Mouse (Mus musculus) cerebellum, adult 8-10 months (tissue): ENCODE data around the gene Max.

Experiments
- DNase-seq: peaks from one replicate; pipeline ENCODE4 v3.0.0; 2022

Gene Max

GRCm38 (mm10) chr12:76961932-76962891 lies at the start of gene Max:
Gene Max (minus strand): TSS chr12:76962201.
- peak; percentile 99 for DNase-seq

GRCm38 (mm10) chr12:77011092-77011720 lies 49.2 kb upstream of the Max start:
- DNase-seq: no peak

GRCm38 (mm10) chr12:77009202-77010030 lies 47.4 kb upstream of the Max start:
- DNase-seq: peak; percentile 79

GRCm38 (mm10) chr12:77004893-77005292 lies 42.9 kb upstream of the Max start:
- no peak for DNase-seq

- DNase-seq: no peak
These were observed 40.7 kb upstream of the Max start for GRCm38 (mm10) chr12:77002551-77003228.

- no peak for DNase-seq
These were observed 39.3 kb upstream of the Max start for GRCm38 (mm10) chr12:77001312-77001711.

- peak; percentile 61 for DNase-seq
These were observed 38.8 kb upstream of the Max start for GRCm38 (mm10) chr12:77000705-77001284.

- DNase-seq: peak; percentile 76
These were observed 38.2 kb upstream of the Max start for GRCm38 (mm10) chr12:77000096-77000704.

- DNase-seq: no peak
These were observed 32.8 kb upstream of the Max start for GRCm38 (mm10) chr12:76994766-76995165.

GRCm38 (mm10) chr12:76992891-76993529 lies 31.0 kb upstream of the Max start:
- DNase-seq: peak; percentile 80

GRCm38 (mm10) chr12:76982818-76983471 lies 20.9 kb upstream of the Max start:
- DNase-seq: no peak

- DNase-seq: no peak
These were observed 17.5 kb upstream of the Max start for GRCm38 (mm10) chr12:76979530-76979929.

- DNase-seq: no peak
These were observed 10.7 kb upstream of the Max start for GRCm38 (mm10) chr12:76972669-76973068.

- no peak for DNase-seq
These were observed 10.2 kb upstream of the Max start for GRCm38 (mm10) chr12:76972241-76972640.

- no peak for DNase-seq
These were observed 9.7 kb upstream of the Max start for GRCm38 (mm10) chr12:76971642-76972221.

GRCm38 (mm10) chr12:76965876-76966275 lies 3.9 kb upstream of the Max start:
- DNase-seq: no peak

GRCm38 (mm10) chr12:76965089-76965488 lies 3.1 kb upstream of the Max start:
- no peak for DNase-seq

GRCm38 (mm10) chr12:76961052-76961931 lies 709 bp downstream of the Max start:
- no peak for DNase-seq

GRCm38 (mm10) chr12:76957688-76958087 lies 4.3 kb downstream of the Max start:
- no peak for DNase-seq
